Mouse (Mus musculus) neutrophil, adult 5-6 weeks (primary cell): ENCODE measurements around the gene Prrc2a. TPM values are rescaled to one million over a fixed set of nuclear protein-coding genes. Genes with fewer than 3 reads are reported as not detected.

Experiments
- ATAC-seq: fragments of 151-379, 151-347 bp; 2 replicates; pipeline ENCODE4 v1.8.0; 2017; ENCODE audit warnings: mild to moderate bottlenecking, moderate TSS enrichment; ENCODE audit not compliant: insufficient number of reproducible peaks, poor library complexity, low FRiP score, severe bottlenecking; ENCODE audit errors: extremely low read depth
- total RNA-seq: library from RNA; stranded (forward); fragments of 200-1000 nt; gene quantifications from 2 replicates; pipeline ENCODE4 v1.2.3, GENCODE M21; 2017

The Prrc2a gene
- total RNA-seq, 1 experiment from 2014 or later = 73.3 TPM

DNA sequence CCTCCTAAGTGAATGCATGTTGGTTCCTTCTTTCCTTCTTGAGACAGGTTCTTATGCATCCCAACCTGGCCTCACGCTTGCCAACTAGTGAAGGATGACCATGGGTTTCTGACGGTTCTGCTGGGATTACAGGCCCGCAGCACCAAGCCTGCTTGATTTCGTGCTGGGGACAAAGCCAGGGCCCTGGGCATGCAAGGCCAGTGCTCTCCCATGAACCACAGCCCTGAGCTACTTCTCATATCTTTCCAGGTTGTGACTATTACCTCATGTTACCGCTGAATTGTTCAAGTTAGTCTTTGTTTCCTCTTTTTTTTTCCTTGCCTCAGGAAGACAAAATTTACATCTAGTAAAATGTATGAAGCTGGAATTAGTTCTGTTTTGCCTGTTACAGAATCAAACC lies 28.2 kb upstream of the Prrc2a start:
- ATAC-seq = no peak

DNA sequence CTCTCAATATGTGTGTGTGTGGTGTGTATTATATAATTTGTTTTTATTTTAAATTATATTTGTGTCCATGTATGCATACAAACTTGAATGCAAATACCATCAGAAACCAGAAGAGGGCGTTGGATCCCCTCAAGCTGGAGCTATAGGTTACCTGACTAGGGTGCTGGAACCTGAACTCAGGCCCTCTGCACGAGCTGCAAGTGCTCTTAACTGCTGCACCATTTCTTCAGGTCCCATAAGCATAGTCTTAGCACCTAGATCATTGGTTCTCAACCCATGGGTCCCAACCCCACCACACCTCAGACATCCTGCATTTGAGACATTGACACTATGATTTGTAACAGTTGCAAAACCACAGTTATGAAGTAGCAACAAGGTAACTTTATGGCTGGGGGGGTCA lies 27.0 kb upstream of the Prrc2a start:
- ATAC-seq = no peak

GRCm38 (mm10) chr17:35190096-35190495 lies 25.4 kb upstream of the Prrc2a start:
- ATAC-seq = no peak

DNA sequence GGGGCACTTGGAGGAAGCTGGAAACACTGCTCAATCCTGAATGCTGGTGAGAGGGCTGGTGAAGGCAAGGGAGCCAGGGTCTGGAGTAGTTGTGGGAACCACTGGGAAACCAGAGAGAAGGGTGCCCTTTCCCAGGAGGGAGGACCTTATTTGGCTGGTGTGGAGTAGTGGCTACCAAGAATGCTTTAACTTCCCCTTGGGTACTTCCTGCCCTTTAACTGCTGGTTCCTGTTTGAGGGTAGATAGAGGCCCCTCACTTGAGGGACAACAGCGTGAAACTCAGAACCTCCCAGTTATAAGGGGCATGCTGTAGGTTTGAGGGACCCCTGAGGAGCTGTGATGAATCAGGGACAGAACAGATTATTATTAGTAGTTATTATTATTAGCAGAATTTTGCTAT lies 24.5 kb upstream of the Prrc2a start:
- no peak for ATAC-seq

DNA sequence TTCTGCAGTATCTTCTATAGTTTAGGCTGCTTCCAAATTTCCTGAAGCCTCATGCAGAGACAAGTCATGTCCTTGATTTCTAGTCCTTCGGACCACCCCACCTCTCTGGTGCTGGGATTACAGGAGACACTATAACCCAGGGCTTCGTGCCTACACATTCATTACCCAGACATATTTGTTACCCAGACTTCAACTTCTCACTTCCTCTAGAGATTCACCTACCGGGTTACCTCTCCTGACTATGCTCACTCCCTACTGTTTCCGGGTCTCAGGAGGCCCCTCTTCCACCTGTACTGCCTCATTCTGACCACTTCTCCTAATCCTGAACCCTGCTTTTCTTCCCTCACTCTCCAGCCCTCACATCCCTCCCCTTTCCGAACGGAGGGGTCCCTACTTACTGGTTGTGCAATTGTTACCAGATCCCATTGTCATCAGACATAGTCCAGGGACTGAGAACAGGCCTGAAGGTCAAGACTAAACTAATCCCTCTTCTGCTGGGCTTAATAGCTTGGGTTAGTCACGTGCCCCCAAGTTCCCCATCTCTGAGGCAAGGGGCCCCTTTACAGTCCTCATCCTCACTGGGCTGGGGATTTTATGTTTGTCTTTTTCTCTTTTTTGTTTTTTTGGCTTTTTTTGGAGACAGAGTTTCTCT lies 23.4 kb upstream of the Prrc2a start, which contains the start of gene Lst1:
TSS of gene Lst1 (minus strand) at position 481 of the 652 bp plus-strand sequence.
- no peak for ATAC-seq

- ATAC-seq = no peak
Observed at GRCm38 (mm10) chr17:35187345-35187744, 22.6 kb upstream of the Prrc2a start.

DNA sequence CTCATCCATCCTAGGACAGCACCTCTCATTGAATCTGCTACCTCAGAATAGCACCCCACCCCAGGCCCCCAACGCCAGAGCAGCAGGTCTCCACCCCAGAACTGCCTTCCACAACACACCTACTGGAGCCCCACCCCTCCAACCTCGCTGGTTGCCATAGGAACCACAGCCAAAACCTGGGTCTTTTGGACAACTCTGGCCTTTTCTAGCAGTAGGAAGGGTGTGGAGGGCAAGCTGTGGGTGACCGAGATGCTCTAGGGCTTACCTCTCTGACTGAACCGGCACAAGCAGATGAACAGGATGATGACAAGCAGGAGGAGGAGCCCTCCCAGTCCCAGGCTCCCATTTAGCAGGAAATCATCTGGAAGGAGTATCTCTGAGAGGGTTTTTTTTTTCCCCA lies 22.0 kb upstream of the Prrc2a start:
- peak; percentile 76 for ATAC-seq

- ATAC-seq = peak; percentile 47
Observed at GRCm38 (mm10) chr17:35185639-35186611, 21.2 kb upstream of the Prrc2a start.

DNA sequence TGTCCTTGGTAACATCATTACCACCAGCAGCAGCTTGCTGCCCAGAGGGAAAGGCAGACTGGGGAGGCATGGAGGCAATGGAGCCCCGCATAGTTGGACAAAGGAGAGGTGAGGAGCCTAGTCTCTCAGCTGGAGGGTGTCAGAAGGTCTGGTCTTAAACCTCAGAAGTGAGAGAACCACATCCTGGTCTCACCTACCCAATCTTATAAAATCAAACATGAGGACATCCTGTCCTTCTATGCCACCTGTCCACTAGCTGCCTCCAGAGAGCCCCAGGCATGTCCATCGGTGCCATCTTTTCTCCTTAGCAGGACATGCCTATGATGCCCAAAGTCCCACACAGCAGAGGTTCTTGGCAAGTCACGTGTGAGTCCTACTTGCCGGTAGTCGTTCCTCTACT lies 15.4 kb upstream of the Prrc2a start:
- no peak for ATAC-seq

DNA sequence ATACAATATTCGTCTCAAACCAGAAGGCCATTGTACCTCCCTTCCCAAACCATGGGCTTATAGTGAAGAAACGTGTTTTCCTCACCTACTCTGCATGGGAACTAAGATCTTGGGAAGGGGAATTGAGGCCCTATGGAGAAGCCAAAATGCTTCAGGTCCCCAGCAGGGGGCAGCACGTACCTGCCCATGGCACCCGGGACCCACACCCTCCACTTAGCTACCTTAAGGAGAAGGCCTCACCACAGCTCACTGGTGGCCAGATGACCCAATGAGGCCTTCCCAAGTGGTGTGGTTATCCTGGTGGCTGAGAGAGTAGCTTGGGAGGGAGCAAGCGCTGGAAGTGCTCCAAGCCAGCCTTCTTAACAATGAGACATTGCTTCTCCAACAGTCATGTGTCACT lies 13.8 kb upstream of the Prrc2a start:
- peak; percentile 93 for ATAC-seq

DNA sequence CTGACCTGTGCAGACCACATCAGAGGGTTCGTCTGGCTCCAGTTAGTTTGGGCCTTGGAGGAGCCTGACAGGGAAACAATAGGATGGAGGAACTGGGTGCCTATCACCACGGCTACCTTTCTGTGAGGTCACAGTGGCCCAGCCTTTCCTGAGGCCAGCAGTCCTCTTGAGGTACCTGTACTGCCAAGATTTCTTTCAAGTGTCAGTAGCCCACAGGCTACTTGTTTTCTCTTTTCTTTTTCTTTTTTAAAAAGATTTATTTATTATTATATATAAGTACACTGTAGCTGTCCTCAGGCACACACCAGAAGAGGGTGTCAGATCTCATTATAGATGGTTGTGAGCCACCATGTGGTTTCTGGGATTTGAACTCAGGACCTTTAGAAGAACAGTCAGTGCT lies 11.3 kb upstream of the Prrc2a start, which contains the start of gene Aif1:
TSS of gene Aif1 (minus strand) at position 101 of the 400 bp plus-strand sequence.
- no peak for ATAC-seq

DNA sequence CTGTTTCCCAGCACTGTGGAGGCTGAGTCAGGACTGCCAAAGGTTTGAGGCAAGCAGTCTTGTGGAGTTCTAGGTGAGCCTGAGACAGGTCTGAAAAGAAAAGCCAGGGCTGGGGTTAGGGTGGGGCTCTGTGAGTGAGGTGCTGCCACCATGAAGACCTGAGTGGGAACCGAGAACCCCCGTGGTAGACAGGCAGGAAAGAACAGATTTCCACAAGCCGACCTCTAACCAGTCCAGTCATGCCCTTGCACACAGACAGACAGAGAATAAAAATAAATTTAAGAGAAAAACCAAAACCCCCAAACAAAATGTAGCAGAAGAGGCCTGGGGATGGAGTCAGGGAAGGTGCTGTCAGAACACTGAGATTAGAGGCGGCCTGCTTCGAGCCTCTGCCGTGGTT lies 10.7 kb upstream of the Prrc2a start:
- ATAC-seq = no peak

GRCm38 (mm10) chr17:35174201-35174977 lies 9.7 kb upstream of the Prrc2a start:
- no peak for ATAC-seq

DNA sequence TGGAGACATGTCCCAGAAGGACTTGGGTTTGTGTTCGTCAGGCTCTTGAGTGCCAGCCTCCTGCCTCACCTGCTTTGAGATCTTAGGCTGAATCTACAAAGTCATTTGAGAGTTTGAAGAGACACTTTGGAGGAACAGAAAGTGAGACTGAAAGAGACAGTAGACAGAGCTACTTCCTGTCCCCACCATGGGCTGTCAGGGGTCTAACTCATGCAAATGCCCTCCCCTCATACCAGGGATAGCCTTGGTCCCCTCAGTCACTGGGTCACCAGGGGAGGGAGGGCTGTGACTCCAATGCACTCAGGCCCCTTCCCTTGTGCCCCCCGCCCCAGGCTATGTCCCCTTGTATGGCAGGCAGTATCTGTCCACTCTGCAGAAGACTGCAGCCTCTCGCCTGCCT lies 8.6 kb upstream of the Prrc2a start:
- ATAC-seq = peak; percentile 36; the same call in 1 of the 2 replicates

- 0 out of 2 replicates have a peak, but pooled peaks have one; percentile 23 for ATAC-seq
Observed at GRCm38 (mm10) chr17:35172445-35173234, 7.9 kb upstream of the Prrc2a start.

DNA sequence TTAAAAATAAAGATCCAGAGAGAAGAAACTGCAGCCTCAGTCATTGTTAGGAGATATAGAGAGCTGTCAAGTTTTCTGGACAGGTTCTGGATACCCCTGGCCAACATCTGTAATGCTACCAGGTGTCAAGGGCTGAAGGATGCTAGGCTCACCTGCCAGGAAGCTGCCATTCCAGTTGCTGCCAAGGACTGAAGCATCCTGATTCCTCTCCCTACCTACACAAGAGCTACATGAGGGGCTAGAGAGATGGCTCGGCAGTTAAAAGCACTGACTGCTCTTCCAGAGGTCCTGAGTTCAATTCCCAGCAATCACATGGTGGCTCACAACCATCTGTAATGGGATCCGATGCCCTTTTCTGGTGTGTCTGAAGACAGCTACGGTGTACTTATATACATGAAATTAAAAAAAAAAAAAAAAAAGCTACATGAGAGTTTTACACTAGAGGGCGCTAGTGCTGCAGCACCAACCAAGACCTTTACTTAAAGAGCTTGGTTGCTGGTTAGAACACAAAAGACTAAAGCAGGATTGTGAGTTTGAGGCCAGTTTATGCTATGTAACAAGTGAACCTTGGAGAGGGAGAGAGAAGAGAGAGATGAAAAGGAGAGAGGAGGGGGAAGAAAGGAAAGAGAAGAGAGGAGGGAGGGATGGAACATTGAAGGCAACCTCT lies 4.0 kb upstream of the Prrc2a start:
- ATAC-seq = no peak

- ATAC-seq = no peak
Observed at GRCm38 (mm10) chr17:35167794-35168193, 3.1 kb upstream of the Prrc2a start.
